Mouse (Mus musculus) stomach, postnatal 0 days (tissue): ENCODE results near the gene Cwf19l1. TPM values are rescaled to one million over a fixed set of nuclear protein-coding genes. Genes with fewer than 3 reads are reported as not detected.

Experiments used
- ATAC-seq: fragments of 200-750 bp; cut with Nextera tagmentation; 2 replicates; pipeline ENCODE4 v1.8.0; 2017; ENCODE audit not compliant: low FRiP score, low TSS enrichment
- DNase-seq: peaks from one replicate; pipeline ENCODE4 v3.0.0-alpha.2; 2016; ENCODE audit warnings: low spot score
- H3K27ac ChIP-seq: fragments of 300-500 bp; sonication (generic); replicated peaks from 2 replicates; pipeline ENCODE4 v1.5.1; 2014; ENCODE audit warnings: mild to moderate bottlenecking, control low read depth
- H3K27me3 ChIP-seq: fragments of 300-500 bp; sonication (generic); 2 replicates; pipeline ENCODE4 v1.6.1; 2014; ENCODE audit warnings: low read length; ENCODE audit not compliant: control insufficient read depth, insufficient read depth
- H3K36me3 ChIP-seq: fragments of 300-500 bp; sonication (generic); 2 replicates; pipeline ENCODE4 v1.6.1; 2014; ENCODE audit warnings: low read length, mixed read lengths; ENCODE audit not compliant: control insufficient read depth, insufficient read depth
- H3K4me1 ChIP-seq: fragments of 300-500 bp; sonication (generic); replicated peaks from 2 replicates; pipeline ENCODE4 v1.6.1; 2014; ENCODE audit warnings: antibody characterized with exemption; ENCODE audit not compliant: control insufficient read depth, insufficient read depth
- H3K4me2 ChIP-seq: fragments of 300-500 bp; sonication (generic); replicated peaks from 2 replicates; pipeline ENCODE4 v1.6.1; 2014; ENCODE audit warnings: low read depth, mild to moderate bottlenecking, control low read depth, moderate library complexity
- H3K4me3 ChIP-seq: fragments of 300-500 bp; sonication (generic); 2 replicates; pipeline ENCODE4 v1.5.1; 2014; ENCODE audit warnings: low read depth, low read length, control low read depth
- H3K9ac ChIP-seq: fragments of 300-500 bp; sonication (generic); 2 replicates; pipeline ENCODE4 v1.6.1; 2014; ENCODE audit warnings: mild to moderate bottlenecking, low read length, control low read depth, mixed read lengths
- H3K9me3 ChIP-seq: fragments of 300-500 bp; sonication (generic); 2 replicates; pipeline ENCODE4 v1.6.1; 2016; ENCODE audit warnings: low read length; ENCODE audit not compliant: control insufficient read depth
- CTCF ChIP-seq: IDR thresholded peaks from 2 replicates; pipeline ENCODE4 v1.5.1; 2016; ENCODE audit warnings: antibody characterized with exemption, low read depth, mild to moderate bottlenecking, moderate library complexity
- EP300 ChIP-seq: optimal IDR thresholded peaks from 2 replicates; pipeline ENCODE3; 2016; ENCODE audit warnings: antibody characterized with exemption
- WGBS: fragments of 180-500 bp; shearing (Covaris S2); extraction: QIAGEN DNeasy Blood & Tissue Kit; methylation state at CpG from one replicate; pipeline ENCODE4 v1.1.7; 2014; 5-methylcytosine and 5-hydroxymethylcytosine counted together
- polyA plus RNA-seq: library from polyadenylated mRNA; unstranded; fragments of >200 nt; fragmentation: Nextera tagmentation; extraction: Ambion mirVana; gene quantifications from 2 replicates; pipeline ENCODE4 v1.2.1, GENCODE M21; 2015

The Cwf19l1 gene
- polyA plus RNA-seq, 1 experiment from 2014 or later = 13.0 TPM

- DNase-seq = no peak
- no peaks in the 10 kb centered on the region for H3K4me1 ChIP-seq
- H3K4me3 ChIP-seq = no peak overlapping the region
- H3K9ac ChIP-seq = no peak overlapping the region
- H3K4me2 ChIP-seq = no peak overlapping the region
- 88% methylated on average over 3 of the region's 3 CpGs for WGBS
- ATAC-seq = no peak
- peaks cover 4% of the 10 kb centered on the region; the same call in 1 of the 2 replicates for H3K36me3 ChIP-seq
- H3K9me3 ChIP-seq = no peaks in the 10 kb centered on the region
- TF ChIP-seq CTCF (no peak), EP300 (no peak)
- no peaks in the 10 kb centered on the region for H3K27me3 ChIP-seq
- no peak overlapping the region for H3K27ac ChIP-seq
Measured at GRCm38 (mm10) chr19:44103001-44103400, 32.7 kb downstream of the Cwf19l1 start.

GRCm38 (mm10) chr19:44100840-44101239, 34.8 kb downstream of the Cwf19l1 start:
- H3K4me2 ChIP-seq = no peak overlapping the region
- no peak overlapping the region for H3K4me3 ChIP-seq
- no peak overlapping the region for H3K27ac ChIP-seq
- H3K4me1 ChIP-seq = no peaks in the 10 kb centered on the region
- H3K27me3 ChIP-seq = no peaks in the 10 kb centered on the region
- H3K9ac ChIP-seq = no peak overlapping the region
- TF ChIP-seq CTCF (no peak), EP300 (no peak)
- peaks cover 13% of the 10 kb centered on the region for H3K36me3 ChIP-seq
- no peak for ATAC-seq
- no peak for DNase-seq
- H3K9me3 ChIP-seq = no peaks in the 10 kb centered on the region

GRCm38 (mm10) chr19:44086278-44086677, 49.4 kb downstream of the Cwf19l1 start:
- no peak for TF ChIP-seq CTCF
- no peak for TF ChIP-seq EP300
- no peak overlapping the region for H3K4me2 ChIP-seq
- H3K27ac ChIP-seq = no peak overlapping the region
- peaks cover 9% of the 10 kb centered on the region for H3K36me3 ChIP-seq
- WGBS = 76% methylated on average over 3 of the region's 3 CpGs
- H3K27me3 ChIP-seq = no peaks in the 10 kb centered on the region
- no peak for DNase-seq
- no peaks in the 10 kb centered on the region for H3K9me3 ChIP-seq
- H3K9ac ChIP-seq = no peak overlapping the region
- no peak overlapping the region for H3K4me3 ChIP-seq
- no peaks in the 10 kb centered on the region for H3K4me1 ChIP-seq
- ATAC-seq = no peak

- no peak for ATAC-seq
- 86% methylated on average over 2 of the region's 2 CpGs for WGBS
- peaks cover 16% of the 10 kb centered on the region for H3K36me3 ChIP-seq
Measured at GRCm38 (mm10) chr19:44080920-44081319, 54.8 kb downstream of the Cwf19l1 start.

GRCm38 (mm10) chr19:44080023-44080422, 55.7 kb downstream of the Cwf19l1 start:
- no peak for ATAC-seq
- 90% methylated on average over 2 of the region's 2 CpGs for WGBS
- no peak overlapping the region for H3K4me3 ChIP-seq
- H3K36me3 ChIP-seq = peaks cover 20% of the 10 kb centered on the region
- no peaks in the 10 kb centered on the region for H3K9me3 ChIP-seq
- no peak for DNase-seq
- no peak overlapping the region for H3K4me2 ChIP-seq
- H3K27me3 ChIP-seq = no peaks in the 10 kb centered on the region
- TF ChIP-seq EP300 (no peak), CTCF (no peak)
- no peak overlapping the region for H3K9ac ChIP-seq
- no peaks in the 10 kb centered on the region for H3K4me1 ChIP-seq
- H3K27ac ChIP-seq = no peak overlapping the region

More at GRCm38 (mm10) chr19:44080920-44081319, 54.8 kb downstream of the Cwf19l1 start:
- no peaks in the 10 kb centered on the region for H3K27me3 ChIP-seq
- no peak overlapping the region for H3K9ac ChIP-seq
- no peak overlapping the region for H3K4me2 ChIP-seq
- TF ChIP-seq CTCF = no peak
- no peak for TF ChIP-seq EP300
- no peaks in the 10 kb centered on the region for H3K9me3 ChIP-seq
- no peaks in the 10 kb centered on the region for H3K4me1 ChIP-seq
- H3K4me3 ChIP-seq = no peak overlapping the region
- DNase-seq = no peak
- no peak overlapping the region for H3K27ac ChIP-seq

- Histone ChIP-seq H3K27ac (no peak overlapping the region), H3K36me3 (peaks cover 14% of the 10 kb centered on the region), H3K4me2 (no peak overlapping the region), H3K9ac (no peak overlapping the region), H3K27me3 (no peaks in the 10 kb centered on the region), H3K4me3 (no peak overlapping the region), H3K4me1 (no peaks in the 10 kb centered on the region), H3K9me3 (no peaks in the 10 kb centered on the region)
- ATAC-seq = no peak
- 91% methylated on average over 4 of the region's 4 CpGs for WGBS
- no peak for TF ChIP-seq CTCF
- TF ChIP-seq EP300 = no peak
- no peak for DNase-seq
Measured at GRCm38 (mm10) chr19:44077024-44077423, 58.7 kb downstream of the Cwf19l1 start.
